Mouse (Mus musculus): ENCODE results near the gene Procr.

- TF ChIP-seq CTCF (IDR thresholded peaks at IDR 0.05; ENCODE audit: extremely low read depth, insufficient read depth, low read length) (no peak), POLR2A (IDR thresholded peaks at IDR 0.05; ENCODE audit: extremely low read depth, insufficient read depth, low read length) (peak; percentile 89)
Measured at GRCm38 (mm10) chr2:155729158-155729645, 21.7 kb upstream of the Procr start, which contains the start of gene Edem2.

Measured in cortical plate, adult 2 months (tissue).